In the genomic region with DNA sequence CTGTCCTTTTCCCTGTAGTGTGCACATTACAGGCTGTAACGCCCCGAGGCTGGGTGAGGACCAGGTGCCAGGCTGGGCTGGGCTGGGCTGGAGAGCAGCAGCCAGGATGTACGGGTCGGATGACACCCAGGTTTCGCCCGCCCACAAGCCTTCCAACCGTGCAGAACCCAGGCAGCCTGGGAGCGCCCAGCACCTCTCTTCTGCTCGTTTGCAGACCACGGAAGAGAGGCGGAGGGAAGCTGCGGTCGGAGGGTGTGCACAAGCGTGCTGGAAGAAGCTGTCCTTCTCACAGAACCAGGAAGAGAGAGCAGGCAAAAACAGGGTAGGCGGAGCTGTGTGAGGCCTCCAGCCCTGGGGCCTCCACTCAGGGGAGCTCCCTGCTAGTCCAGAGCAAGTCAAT, we compare ENCODE assay signal across 7 mouse cellular contexts. TPM values are rescaled to one million over a fixed set of nuclear protein-coding genes. Genes with fewer than 3 reads are reported as not detected.
A peak's percentile ranks its signal among the peaks of the same experiment; 100 is the strongest.
DNase-seq lines count a peak whose midpoint lies in the region; ATAC-seq and TF ChIP-seq lines count a peak whose summit lies in the region.

No protein-coding gene starts in this region.

- DNase-seq in adrenal gland, postnatal 10 days = peak; percentile 63
- DNase-seq in gastrocnemius, adult 2 months = peak; percentile 85
- peak; percentile 60 for DNase-seq in liver, embryonic 13.5 days
- DNase-seq in naive thymus-derived CD4-positive, alpha-beta T cell, adult 2 months (ENCODE audit: low read depth) = peak; percentile 91
- DNase-seq in urinary bladder, postnatal 25 days (ENCODE audit: low spot score) = peak; percentile 47

- H3K4me1 ChIP-seq in ES-Bruce4 (ENCODE audit: control insufficient read depth, insufficient read depth, low read length) = peaks cover 10% of the 10 kb centered on the region
- H3K4me1 ChIP-seq in hindbrain, embryonic 16.5 days (ENCODE audit: control insufficient read depth, insufficient read depth, low read depth, low read length) = peaks cover 74% of the 10 kb centered on the region
- H3K4me1 ChIP-seq in liver, embryonic 13.5 days (replicated peaks) = peaks cover 94% of the 10 kb centered on the region

- H3K36me3 ChIP-seq in ES-Bruce4 (ENCODE audit: control insufficient read depth, insufficient read depth, low read length, poor library complexity, severe bottlenecking) = no peaks in the 10 kb centered on the region
- no peaks in the 10 kb centered on the region for H3K36me3 ChIP-seq in hindbrain, embryonic 16.5 days (ENCODE audit: control insufficient read depth, insufficient read depth, low read length)
- H3K36me3 ChIP-seq in liver, embryonic 13.5 days = peaks cover 14% of the 10 kb centered on the region; the same call in 1 of the 2 replicates

- intact Hi-C loops in gastrocnemius, adult 2 months (cut with DNase I) = no loop called here

- H3K27me3 ChIP-seq in ES-Bruce4 (ENCODE audit: control insufficient read depth, insufficient read depth, low read length, poor library complexity, severe bottlenecking) = no peaks in the 10 kb centered on the region
- no peaks in the 10 kb centered on the region for H3K27me3 ChIP-seq in hindbrain, embryonic 16.5 days (replicated peaks; ENCODE audit: control insufficient read depth, insufficient read depth, low read length)
- no peaks in the 10 kb centered on the region for H3K27me3 ChIP-seq in liver, embryonic 13.5 days

- no peak for ATAC-seq in hindbrain, embryonic 16.5 days
- peak; percentile 45 for ATAC-seq in liver, embryonic 13.5 days (ENCODE audit: low read depth)

- H3K4me2 ChIP-seq in hindbrain, embryonic 16.5 days (ENCODE audit: low read length) = peak overlapping the region; percentile 13; the same call in 1 of the 2 replicates
- peak overlapping the region; percentile 98 for H3K4me2 ChIP-seq in liver, embryonic 13.5 days

- no peak for TF ChIP-seq CTCF in ES-Bruce4 (IDR thresholded peaks at IDR 0.05; ENCODE audit: low read depth, low read length)
- no peak for TF ChIP-seq CTCF in gastrocnemius, adult 2 months (IDR thresholded peaks at IDR 0.05)

- H3K4me3 ChIP-seq in ES-Bruce4 (ENCODE audit: low read depth, low read length) = peak overlapping the region; percentile 15; the same call in 1 of the 2 replicates
- peak overlapping the region; percentile 52 for H3K4me3 ChIP-seq in gastrocnemius, adult 2 months
- H3K4me3 ChIP-seq in hindbrain, embryonic 16.5 days (ENCODE audit: low read length) = no peak overlapping the region
- peak overlapping the region; percentile 42 for H3K4me3 ChIP-seq in liver, embryonic 13.5 days (replicated peaks)

- H3K9me3 ChIP-seq in ES-Bruce4 (replicated peaks; ENCODE audit: control insufficient read depth, insufficient read depth, low read length, poor library complexity, severe bottlenecking) = no peaks in the 10 kb centered on the region
- H3K9me3 ChIP-seq in hindbrain, embryonic 16.5 days (ENCODE audit: control insufficient read depth, low read length) = no peaks in the 10 kb centered on the region
- H3K9me3 ChIP-seq in liver, embryonic 13.5 days (replicated peaks) = no peaks in the 10 kb centered on the region

- H3K27ac ChIP-seq in ES-Bruce4 (ENCODE audit: insufficient read depth, low read length) = no peak overlapping the region
- peak overlapping the region; percentile 77 for H3K27ac ChIP-seq in gastrocnemius, adult 2 months
- no peak overlapping the region for H3K27ac ChIP-seq in hindbrain, embryonic 16.5 days (ENCODE audit: low read depth, low read length)
- peak overlapping the region; percentile 95 for H3K27ac ChIP-seq in liver, embryonic 13.5 days

- TF ChIP-seq POLR2A in ES-Bruce4 (IDR thresholded peaks at IDR 0.05; ENCODE audit: insufficient read depth, low read length) = no peak

- 34% methylated on average over 15 of the region's 15 CpGs for WGBS in hindbrain, embryonic 16.5 days
- 3% methylated on average over 15 of the region's 15 CpGs for WGBS in liver, embryonic 13.5 days (ENCODE audit: insufficient replicate concordance)

- no peak overlapping the region for H3K9ac ChIP-seq in ES-Bruce4 (ENCODE audit: low read depth, poor library complexity, severe bottlenecking)
- peak overlapping the region; percentile 13; the same call in 1 of the 2 replicates for H3K9ac ChIP-seq in hindbrain, embryonic 16.5 days (ENCODE audit: low read depth, low read length)
- peak overlapping the region; percentile 96 for H3K9ac ChIP-seq in liver, embryonic 13.5 days

- no peak for TF ChIP-seq EP300 in ES-Bruce4 (IDR thresholded peaks at IDR 0.05; ENCODE audit: insufficient read depth, low read depth, low read length)

RNA-seq across cellular contexts. Expression of a gene that starts 13.0 kb away (rescaled TPM):
- polyA plus RNA-seq in ES-Bruce4 (2011; ENCODE audit: insufficient read depth, insufficient read length, low read depth, missing spikeins) = 30.7 and 35.5 TPM in 2 replicates
- total RNA-seq in adrenal gland, postnatal 10 days (2021) = 10 to 100 TPM; 61.5 to 63.7 TPM
- total RNA-seq in gastrocnemius, adult 2 months (2021) = 10 to 100 TPM in 1 of 2 experiments, 1 to 10 TPM in 1; 7.1 to 14.0 TPM
- 49.0 and 58.4 TPM in 2 replicates for polyA plus RNA-seq in hindbrain, embryonic 16.5 days (2015; fragmentation: Nextera tagmentation; extraction: Ambion mirVana)
- polyA plus RNA-seq in liver, embryonic 13.5 days (2015; fragmentation: Nextera tagmentation; extraction: Ambion mirVana) = 20.7 and 21.7 TPM in 2 replicates

RNA-seq across cellular contexts. Expression of a gene that starts 19.8 kb away (rescaled TPM):
- polyA plus RNA-seq in ES-Bruce4 (2011; ENCODE audit: insufficient read depth, insufficient read length, low read depth, missing spikeins) = not detected in 2 replicates
- not detected for total RNA-seq in adrenal gland, postnatal 10 days (2021)
- total RNA-seq in gastrocnemius, adult 2 months (2021) = not detected
- not detected in 2 replicates for polyA plus RNA-seq in hindbrain, embryonic 16.5 days (2015; fragmentation: Nextera tagmentation; extraction: Ambion mirVana)
- 0.06 TPM in 1 of 2 replicates, not detected in the other for polyA plus RNA-seq in liver, embryonic 13.5 days (2015; fragmentation: Nextera tagmentation; extraction: Ambion mirVana)

RNA-seq across cellular contexts. Expression of a gene that starts 34.3 kb away (rescaled TPM):
- not detected in 2 replicates for polyA plus RNA-seq in ES-Bruce4 (2011; ENCODE audit: insufficient read depth, insufficient read length, low read depth, missing spikeins)
- total RNA-seq in adrenal gland, postnatal 10 days (2021) = not detected
- total RNA-seq in gastrocnemius, adult 2 months (2021) = not detected
- 0.18 and 0.49 TPM in 2 replicates for polyA plus RNA-seq in hindbrain, embryonic 16.5 days (2015; fragmentation: Nextera tagmentation; extraction: Ambion mirVana)
- polyA plus RNA-seq in liver, embryonic 13.5 days (2015; fragmentation: Nextera tagmentation; extraction: Ambion mirVana) = not detected in 2 replicates

RNA-seq across cellular contexts. Expression of a gene that starts 43.1 kb away (rescaled TPM):
- 0.37 TPM in 1 of 2 replicates, not detected in the other for polyA plus RNA-seq in ES-Bruce4 (2011; ENCODE audit: insufficient read depth, insufficient read length, low read depth, missing spikeins)
- 10 to 100 TPM; 14.5 to 36.5 TPM for total RNA-seq in adrenal gland, postnatal 10 days (2021)
- total RNA-seq in gastrocnemius, adult 2 months (2021) = not detected
- not detected in 2 replicates for polyA plus RNA-seq in hindbrain, embryonic 16.5 days (2015; fragmentation: Nextera tagmentation; extraction: Ambion mirVana)
- 0.10 TPM in 1 of 2 replicates, not detected in the other for polyA plus RNA-seq in liver, embryonic 13.5 days (2015; fragmentation: Nextera tagmentation; extraction: Ambion mirVana)

RNA-seq across cellular contexts. Expression of a gene that starts 47.3 kb away (rescaled TPM):
- polyA plus RNA-seq in ES-Bruce4 (2011; ENCODE audit: insufficient read depth, insufficient read length, low read depth, missing spikeins) = 1.2 and 1.8 TPM in 2 replicates
- under 1 TPM; 0.15 to 0.45 TPM for total RNA-seq in adrenal gland, postnatal 10 days (2021)
- total RNA-seq in gastrocnemius, adult 2 months (2021) = under 1 TPM; 0.36 to 0.53 TPM
- polyA plus RNA-seq in hindbrain, embryonic 16.5 days (2015; fragmentation: Nextera tagmentation; extraction: Ambion mirVana) = 0.13 and 0.26 TPM in 2 replicates
- 0.17 and 0.22 TPM in 2 replicates for polyA plus RNA-seq in liver, embryonic 13.5 days (2015; fragmentation: Nextera tagmentation; extraction: Ambion mirVana)

Comparison
In these comparisons a context has a peak if more than half of its experiments do, and no peak if none do; other contexts are left out.
1. H3K27ac ChIP-seq: peak in gastrocnemius, adult 2 months (single experiment) and liver, embryonic 13.5 days (single experiment); none in ES-Bruce4 (single experiment) and hindbrain, embryonic 16.5 days (single experiment).
2. Peak in every context shown above with its lines, with median percentiles within 50 percentile points of each other: DNase-seq.